Mouse (Mus musculus): ENCODE data around the gene Esrrg.

DNA sequence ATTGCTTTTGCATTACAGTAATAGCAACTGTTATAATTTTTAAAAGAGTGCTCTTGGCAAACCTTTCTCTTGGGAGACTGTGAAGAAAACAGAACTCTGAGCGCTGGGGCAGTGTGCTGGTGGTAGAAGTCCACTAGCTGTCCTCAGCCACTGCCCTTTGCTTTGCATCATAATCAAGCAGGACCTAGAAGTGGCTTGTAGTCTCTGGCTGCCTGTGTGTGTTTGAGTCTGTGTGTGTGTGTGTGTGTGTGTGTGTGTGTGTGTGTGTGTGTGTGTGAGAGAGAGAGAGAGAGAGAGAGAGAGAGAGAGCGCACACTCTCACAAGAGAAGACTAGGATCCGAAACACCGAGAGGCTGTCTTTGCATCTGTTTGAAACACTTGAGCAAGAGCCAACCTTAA is 390.5 kb downstream of the Esrrg start:
- TF ChIP-seq GATA1 (IDR thresholded peaks at IDR 0.05; ENCODE audit: borderline replicate concordance, low read length) (no peak), FLI1 (IDR thresholded peaks at IDR 0.05; ENCODE audit: low read length) (no peak)

Data from megakaryocyte, embryonic 14.5 days (primary cell).